Mouse (Mus musculus) testis, adult 2 months (tissue): ENCODE data around the gene Gpx3.

Experiments
- CTCF ChIP-seq: fragments of 200-500 bp; IDR thresholded peaks from 2 replicates; pipeline ENCODE4 v1.5.1; 2012; ENCODE audit warnings: low read depth, mild to moderate bottlenecking, inconsistent platforms, low read length, moderate library complexity; ENCODE audit not compliant: control insufficient read depth, insufficient read depth, insufficient replicate concordance
- POLR2A ChIP-seq: fragments of 200-500 bp; IDR thresholded peaks from 2 replicates; pipeline ENCODE4 v1.6.1; 2012; ENCODE audit warnings: low read depth, mild to moderate bottlenecking, inconsistent platforms, low read length, moderate library complexity; ENCODE audit not compliant: control insufficient read depth

GRCm38 (mm10) chr11:54922488-54922887 lies 20.2 kb downstream of the Gpx3 start:
- TF ChIP-seq CTCF (no peak), POLR2A (no peak)
